Mouse (Mus musculus) limb, embryonic 11.5 days (tissue): ENCODE data around the gene Taf8. TPM values are rescaled to one million over a fixed set of nuclear protein-coding genes. Genes with fewer than 3 reads are reported as not detected.
A peak's percentile ranks its signal among the peaks of the same experiment; 100 is the strongest.
"Not testable (repeated sequence)": the region's sequence is repeated elsewhere in the genome, so short reads cannot be mapped to it uniquely, and the experiment has no call there.

Experiments used
- ATAC-seq: fragments of 200-750 bp; cut with Nextera tagmentation; 2 replicates; pipeline ENCODE4 v1.8.0; 2017; ENCODE audit warnings: low read depth; ENCODE audit not compliant: insufficient number of reproducible peaks, low FRiP score, low TSS enrichment
- DNase-seq: peaks from one replicate; pipeline ENCODE4 v3.0.0-alpha.2; 2015; ENCODE audit warnings: low spot score
- H3K27ac ChIP-seq: fragments of 300-500 bp; sonication (generic); replicated peaks from 2 replicates; pipeline ENCODE4 v1.5.1; 2014; ENCODE audit warnings: low read depth, mild to moderate bottlenecking, low read length
- H3K27me3 ChIP-seq: fragments of 300-500 bp; sonication (generic); 2 replicates; pipeline ENCODE4 v1.6.1; 2014; ENCODE audit warnings: mild to moderate bottlenecking, low read length, mixed read lengths; ENCODE audit not compliant: control insufficient read depth, insufficient read depth
- H3K36me3 ChIP-seq: fragments of 300-500 bp; sonication (generic); 2 replicates; pipeline ENCODE4 v1.6.1; 2014; ENCODE audit warnings: mild to moderate bottlenecking, low read length, moderate library complexity, mixed read lengths; ENCODE audit not compliant: control insufficient read depth, insufficient read depth
- H3K4me1 ChIP-seq: fragments of 300-500 bp; sonication (generic); 2 replicates; pipeline ENCODE4 v1.6.1; 2014; ENCODE audit warnings: low read length, mixed read lengths; ENCODE audit not compliant: control insufficient read depth, insufficient read depth
- H3K4me2 ChIP-seq: fragments of 300-500 bp; sonication (generic); 2 replicates; pipeline ENCODE4 v1.6.1; 2014; ENCODE audit warnings: low read depth, mild to moderate bottlenecking, moderate library complexity; ENCODE audit not compliant: severe bottlenecking
- H3K4me3 ChIP-seq: fragments of 300-500 bp; sonication (generic); 2 replicates; pipeline ENCODE4 v1.5.1; 2014; ENCODE audit warnings: low read depth, low read length
- H3K9ac ChIP-seq: fragments of 300-500 bp; sonication (generic); 2 replicates; pipeline ENCODE4 v1.6.1; 2014; ENCODE audit warnings: mild to moderate bottlenecking, low read length
- H3K9me3 ChIP-seq: fragments of 300-500 bp; sonication (generic); 2 replicates; pipeline ENCODE4 v1.6.1; 2016; ENCODE audit warnings: low read length; ENCODE audit not compliant: control insufficient read depth
- WGBS: fragments of 180-500 bp; shearing (Covaris S2); extraction: QIAGEN DNeasy Blood & Tissue Kit; methylation state at CpG from one replicate; pipeline ENCODE4 v1.1.7; 2014; 5-methylcytosine and 5-hydroxymethylcytosine counted together
- polyA plus RNA-seq: library from polyadenylated mRNA; unstranded; fragments of >200 nt; fragmentation: Nextera tagmentation; extraction: Ambion mirVana; gene quantifications from 2 replicates; pipeline ENCODE4 v1.2.1, GENCODE M21; 2014

Taf8 gene
- polyA plus RNA-seq, 1 experiment from 2014 or later: 33.7 TPM

DNA sequence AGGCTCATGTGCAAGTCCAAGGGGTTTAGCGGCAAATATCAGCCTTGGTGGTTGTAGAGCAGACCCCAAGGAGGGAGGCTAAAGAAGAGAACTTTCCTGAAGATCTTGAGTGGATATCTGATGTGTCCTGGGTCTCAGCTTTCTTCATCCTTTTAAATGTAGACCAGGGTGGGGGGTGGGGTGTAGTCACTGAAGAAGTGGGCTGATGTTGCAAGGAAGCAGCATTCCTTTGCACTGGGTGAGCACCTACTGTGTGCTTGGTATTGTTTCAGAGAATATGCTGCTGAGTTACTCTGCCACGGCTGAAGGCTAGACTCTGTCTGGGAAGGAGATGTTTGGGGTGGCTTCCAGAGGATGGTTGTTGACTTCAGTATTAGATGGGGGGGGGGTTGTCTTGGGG, 3.5 kb upstream of the Taf8 start:
- H3K9ac ChIP-seq: no peak overlapping the region
- no peaks in the 10 kb centered on the region for H3K36me3 ChIP-seq
- H3K4me3 ChIP-seq: peak overlapping the region; percentile 32
- H3K27me3 ChIP-seq: no peaks in the 10 kb centered on the region
- H3K4me1 ChIP-seq: peaks cover 7% of the 10 kb centered on the region; the same call in 1 of the 2 replicates
- no peak overlapping the region for H3K27ac ChIP-seq
- H3K4me2 ChIP-seq: peak overlapping the region; percentile 62
- no peaks in the 10 kb centered on the region for H3K9me3 ChIP-seq
- 84% methylated on average over 2 of the region's 2 CpGs for WGBS
- DNase-seq: no peak
- no peak for ATAC-seq

DNA sequence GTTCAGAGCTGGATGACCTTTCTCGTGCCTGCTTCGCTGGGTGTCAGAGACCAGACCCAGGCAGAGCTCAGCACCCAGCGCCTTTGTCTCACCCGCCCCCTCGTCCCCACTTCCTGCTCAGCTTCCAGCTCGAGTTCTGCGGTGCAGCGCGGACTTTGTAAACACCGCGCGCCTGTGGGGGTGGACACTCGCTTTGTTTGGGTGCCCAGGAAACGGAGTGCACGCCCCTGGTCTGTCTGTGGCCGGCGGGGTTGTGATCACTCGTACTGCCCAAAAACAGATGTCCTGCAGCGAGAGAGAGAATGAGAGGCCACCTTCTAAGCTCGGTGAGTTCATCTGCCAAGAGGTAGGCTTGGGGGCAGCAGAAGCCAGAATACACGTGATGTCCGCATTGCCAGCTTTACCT, 2.9 kb upstream of the Taf8 start, which contains the start of gene Ccnd3:
Gene Ccnd3, plus strand, starts transcription at position 111 of the 406 bp plus-strand sequence.
- H3K9me3 ChIP-seq: no peaks in the 10 kb centered on the region
- no peak within 1 kb of the TSS for H3K27ac ChIP-seq
- H3K27me3 ChIP-seq: no peaks in the 10 kb centered on the region
- H3K36me3 ChIP-seq: no peaks in the 10 kb centered on the region
- H3K4me3 ChIP-seq: peak within 1 kb of the TSS; percentile 32
- WGBS: 2% methylated on average over 22 of the region's 22 CpGs
- peaks cover 7% of the 10 kb centered on the region; the same call in 1 of the 2 replicates for H3K4me1 ChIP-seq
- peak; percentile 63 for DNase-seq
- peak within 1 kb of the TSS; percentile 62 for H3K4me2 ChIP-seq
- H3K9ac ChIP-seq: peak within 1 kb of the TSS; percentile 62
- ATAC-seq: no peak

DNA sequence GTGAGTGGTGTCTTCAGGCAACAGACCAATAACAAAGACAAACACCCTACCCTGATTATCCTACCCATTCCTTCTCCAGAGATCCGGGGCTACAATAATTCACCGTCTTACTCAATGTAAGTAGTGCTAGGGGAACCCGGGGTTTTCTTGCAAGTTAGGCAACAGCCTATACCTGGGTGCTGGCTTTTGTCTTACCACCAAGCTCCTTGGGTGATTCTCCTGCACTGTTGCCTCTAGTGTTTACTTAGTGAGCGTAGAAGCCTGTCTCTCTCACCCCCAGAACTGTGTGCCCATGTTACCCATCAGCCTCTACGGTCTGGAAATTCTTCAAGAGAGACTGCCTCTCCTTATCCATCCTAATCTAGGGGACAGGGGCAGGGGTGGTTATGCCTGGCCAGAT, 2.1 kb upstream of the Taf8 start:
- no peaks in the 10 kb centered on the region for H3K9me3 ChIP-seq
- DNase-seq (peak; percentile 20), ATAC-seq (no peak)
- 72% methylated on average over 5 of the region's 5 CpGs for WGBS
- no peaks in the 10 kb centered on the region for H3K27me3 ChIP-seq
- no peak overlapping the region for H3K4me3 ChIP-seq
- no peaks in the 10 kb centered on the region for H3K36me3 ChIP-seq
- H3K4me2 ChIP-seq: peak overlapping the region; percentile 62
- H3K27ac ChIP-seq: no peak overlapping the region
- peak overlapping the region; percentile 62; the same call in 1 of the 2 replicates for H3K9ac ChIP-seq
- peaks cover 7% of the 10 kb centered on the region; the same call in 1 of the 2 replicates for H3K4me1 ChIP-seq

DNA sequence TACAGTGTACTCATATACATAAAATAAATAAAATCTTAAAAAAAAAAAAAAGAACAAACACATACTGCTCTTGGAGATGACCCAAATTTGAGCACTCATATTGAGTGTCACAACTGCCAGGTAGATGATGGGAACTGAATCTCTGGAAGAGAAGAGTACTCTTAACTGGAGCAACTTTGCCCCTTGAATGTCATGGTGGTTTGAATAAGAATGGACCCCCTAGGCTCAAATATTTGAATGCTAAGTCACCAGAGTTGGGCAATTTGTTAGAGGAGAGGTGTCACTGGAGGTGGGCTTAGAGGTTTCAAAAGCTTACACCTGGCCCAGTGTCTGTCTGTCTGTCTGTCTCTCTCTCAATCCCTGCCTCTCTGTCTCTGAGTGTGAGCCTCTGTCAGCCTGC, 1.6 kb upstream of the Taf8 start:
- no peak for DNase-seq
- Histone ChIP-seq H3K4me2 (no peak overlapping the region), H3K9ac (no peak overlapping the region), H3K4me3 (no peak overlapping the region), H3K4me1 (peaks cover 7% of the 10 kb centered on the region; the same call in 1 of the 2 replicates), H3K36me3 (no peaks in the 10 kb centered on the region), H3K27ac (no peak overlapping the region), H3K9me3 (no peaks in the 10 kb centered on the region), H3K27me3 (no peaks in the 10 kb centered on the region)
- ATAC-seq: no peak

DNA sequence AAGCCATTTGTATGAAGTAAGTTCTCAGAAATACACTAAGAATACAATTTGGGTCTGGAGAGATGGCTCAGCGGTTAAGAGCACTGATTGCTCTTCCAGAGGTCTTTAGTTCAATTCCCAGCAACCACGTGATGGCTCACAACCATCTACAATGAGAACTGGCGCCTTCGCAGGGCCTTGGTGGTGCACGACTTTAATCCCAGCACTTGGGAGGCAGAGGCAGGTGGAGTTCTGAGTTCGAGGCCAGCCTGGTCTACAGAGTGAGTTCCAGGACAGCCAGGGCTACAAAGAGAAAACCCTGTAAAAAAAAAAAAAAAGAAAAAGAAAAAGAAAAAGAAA, 584 bp upstream of the Taf8 start:
- H3K27ac ChIP-seq, H3K4me2 ChIP-seq: not testable (repeated sequence)

DNA sequence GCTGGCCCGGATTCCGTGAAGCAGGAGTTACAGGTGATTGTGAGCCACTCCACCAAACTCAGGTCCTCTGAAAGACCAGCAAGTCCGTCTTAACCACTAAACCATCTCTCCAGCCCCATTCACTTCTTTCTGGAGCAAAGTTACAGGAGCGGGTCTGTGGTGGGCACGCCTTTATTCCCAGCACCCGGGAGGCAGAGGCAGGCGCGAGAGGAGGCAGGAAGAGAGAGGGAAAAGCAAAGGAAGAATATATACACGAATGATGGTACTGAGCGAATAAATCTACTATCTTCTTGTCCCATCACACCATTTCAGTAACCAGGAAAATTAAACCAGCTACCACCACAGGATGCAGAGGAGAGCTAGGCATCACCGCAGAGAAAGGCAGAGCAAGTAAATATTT, 561 bp downstream of the Taf8 start:
- H3K9ac ChIP-seq: peak overlapping the region; percentile 63; the same call in 1 of the 2 replicates
- H3K4me1 ChIP-seq: peaks cover 7% of the 10 kb centered on the region; the same call in 1 of the 2 replicates
- H3K27me3 ChIP-seq: no peaks in the 10 kb centered on the region
- H3K27ac ChIP-seq: no peak overlapping the region
- peak overlapping the region; percentile 49 for H3K4me3 ChIP-seq
- DNase-seq (no peak), ATAC-seq (no peak)
- peak overlapping the region; percentile 85 for H3K4me2 ChIP-seq
- peaks cover under 1% of the 10 kb centered on the region; the same call in 1 of the 2 replicates for H3K36me3 ChIP-seq
- 9% methylated on average over 11 of the region's 11 CpGs for WGBS
- no peaks in the 10 kb centered on the region for H3K9me3 ChIP-seq

More for the DNA sequence above, 584 bp upstream of the Taf8 start:
- ATAC-seq, H3K9me3 ChIP-seq, H3K9ac ChIP-seq, H3K27me3 ChIP-seq, H3K36me3 ChIP-seq, H3K4me1 ChIP-seq, H3K4me3 ChIP-seq: not testable (repeated sequence)
- peak; percentile 21 for DNase-seq
- 82% methylated on average over 6 of the region's 6 CpGs for WGBS

DNA sequence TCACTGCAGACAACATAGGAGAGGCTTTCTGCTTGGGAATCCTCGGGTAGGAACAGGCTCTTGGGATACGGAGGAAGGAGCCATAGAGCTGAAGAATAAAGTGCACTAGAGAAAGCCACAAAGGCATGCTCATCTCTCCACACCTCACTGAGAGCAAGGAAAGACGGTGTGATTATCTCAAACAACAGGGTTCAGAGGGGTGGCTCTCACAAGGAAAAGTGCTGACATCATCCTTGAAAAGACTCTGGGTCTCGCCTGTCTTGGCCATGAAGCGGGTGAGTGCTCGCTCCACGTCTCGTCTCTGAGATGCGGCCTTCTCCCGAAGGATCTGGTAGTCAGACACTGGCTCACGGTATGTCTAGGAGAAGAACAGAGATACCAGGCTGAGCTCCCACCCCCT, 8.0 kb downstream of the Taf8 start:
- H3K4me1 ChIP-seq: no peaks in the 10 kb centered on the region
- H3K4me3 ChIP-seq: no peak overlapping the region
- H3K9ac ChIP-seq: no peak overlapping the region
- H3K9me3 ChIP-seq: no peaks in the 10 kb centered on the region
- no peak for ATAC-seq
- WGBS: 91% methylated on average over 11 of the region's 11 CpGs
- H3K27ac ChIP-seq: no peak overlapping the region
- DNase-seq: no peak
- no peak overlapping the region for H3K4me2 ChIP-seq
- no peaks in the 10 kb centered on the region for H3K27me3 ChIP-seq
- H3K36me3 ChIP-seq: peaks cover 28% of the 10 kb centered on the region

DNA sequence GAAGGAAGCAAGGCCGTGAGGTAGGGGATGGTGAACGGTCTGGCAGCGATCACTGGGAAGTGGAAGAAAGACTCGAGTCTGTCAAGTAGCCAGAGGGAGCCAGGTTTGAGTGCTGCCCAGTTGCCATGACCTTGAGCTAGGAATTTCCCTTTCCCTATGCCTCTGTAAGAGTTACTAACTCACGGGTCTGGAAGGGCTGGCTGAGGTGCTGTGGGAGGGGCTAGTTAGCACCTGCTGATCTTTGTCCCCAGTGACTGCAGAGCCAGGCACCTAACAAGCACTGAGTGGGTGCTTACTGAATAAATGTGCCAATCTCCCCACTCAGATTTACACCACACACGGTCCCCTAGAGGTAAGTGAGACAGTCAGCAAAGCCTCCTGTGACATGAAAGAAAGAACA, 8.4 kb downstream of the Taf8 start:
- Histone ChIP-seq H3K4me3 (no peak overlapping the region), H3K27ac (no peak overlapping the region), H3K9me3 (no peaks in the 10 kb centered on the region), H3K4me2 (no peak overlapping the region), H3K4me1 (no peaks in the 10 kb centered on the region), H3K36me3 (peaks cover 33% of the 10 kb centered on the region), H3K9ac (no peak overlapping the region), H3K27me3 (no peaks in the 10 kb centered on the region)
- 88% methylated on average over 6 of the region's 6 CpGs for WGBS
- DNase-seq (no peak), ATAC-seq (no peak)

DNA sequence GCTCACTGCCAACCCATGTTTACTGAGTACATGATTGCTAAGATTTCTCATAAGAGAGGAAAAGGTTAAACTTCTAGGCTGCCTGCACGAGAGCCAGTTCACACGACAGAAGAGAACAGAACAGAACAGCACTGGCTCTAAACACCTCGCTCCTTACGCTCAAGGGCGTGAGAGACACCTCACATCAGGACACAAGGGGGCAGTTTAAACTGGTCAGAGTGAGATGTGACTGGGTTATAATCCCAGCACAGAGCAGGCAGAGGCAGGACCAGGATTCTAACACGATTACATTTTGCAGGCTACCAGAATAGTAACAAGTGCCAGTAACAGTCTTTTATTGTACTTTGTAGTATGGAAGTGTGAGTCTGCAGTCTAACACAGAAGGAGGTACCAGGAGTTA, 9.4 kb downstream of the Taf8 start:
- no peaks in the 10 kb centered on the region for H3K4me1 ChIP-seq
- no peak overlapping the region for H3K4me2 ChIP-seq
- no peaks in the 10 kb centered on the region for H3K27me3 ChIP-seq
- H3K27ac ChIP-seq: no peak overlapping the region
- H3K36me3 ChIP-seq: peaks cover 35% of the 10 kb centered on the region
- ATAC-seq (no peak), DNase-seq (no peak)
- no peaks in the 10 kb centered on the region for H3K9me3 ChIP-seq
- no peak overlapping the region for H3K9ac ChIP-seq
- H3K4me3 ChIP-seq: no peak overlapping the region
- 85% methylated on average over 6 of the region's 6 CpGs for WGBS
